12 mouse cellular contexts compared by ENCODE assay signal in the genomic region with DNA sequence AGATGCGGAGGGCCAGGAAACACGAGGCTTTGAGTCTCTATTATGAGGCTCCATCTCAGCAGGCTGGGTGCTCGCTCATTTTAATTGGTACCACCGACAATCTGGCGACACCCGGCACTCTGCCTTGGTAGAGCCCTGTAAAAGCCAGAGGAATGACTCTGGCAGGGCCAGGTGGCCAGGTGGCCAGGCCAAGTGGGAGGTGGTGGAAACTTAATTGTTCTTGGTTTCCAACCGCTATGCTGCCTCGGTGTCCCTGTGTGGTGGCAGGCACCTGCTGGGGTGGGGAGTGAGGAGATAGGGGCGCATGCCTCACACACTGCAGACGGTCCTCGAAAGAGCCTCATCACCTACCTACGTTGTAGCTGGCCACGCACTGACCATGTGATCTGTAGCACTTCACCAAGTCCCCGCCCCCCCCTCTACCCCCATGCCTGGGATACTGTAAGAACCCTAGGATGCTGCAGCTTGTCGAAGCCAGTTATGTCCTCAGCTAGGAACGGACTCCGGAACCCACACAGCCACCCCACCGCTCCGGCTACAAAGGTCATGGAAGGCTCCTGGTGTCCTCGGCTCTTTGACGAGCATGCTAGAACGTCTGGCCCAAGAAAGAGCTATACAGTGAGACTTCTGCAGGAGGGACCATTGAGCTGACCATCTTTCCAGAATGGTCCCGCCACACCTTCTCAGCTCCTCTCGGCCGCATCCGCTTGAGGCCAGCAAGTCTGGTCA. TPM values are rescaled to one million over a fixed set of nuclear protein-coding genes. Genes with fewer than 3 reads are reported as not detected.
DNase-seq lines count a peak whose midpoint lies in the region; ATAC-seq and TF ChIP-seq lines count a peak whose summit lies in the region.
"Had no signal": no experiment of that assay in that cellular context is flagged by ENCODE, and none has a peak within 500 bp of the region (broad histone marks: within the 10 kb centered on the region; RNA-seq: fewer than 3 reads in every experiment).

No protein-coding gene starts in this region.

- H3K79me2 ChIP-seq in heart, adult 2 months (replicated peaks; ENCODE audit: control insufficient read depth, insufficient read depth, low read length), result no peaks in the 10 kb centered on the region
- no peaks in the 10 kb centered on the region for H3K79me2 ChIP-seq in CH12.LX (replicated peaks; ENCODE audit: control insufficient read depth, extremely low read depth, insufficient read depth, poor library complexity, severe bottlenecking)

- peaks cover 6% of the 10 kb centered on the region for H3K9me3 ChIP-seq in CH12.LX (replicated peaks; ENCODE audit: low read length)
- no peaks in the 10 kb centered on the region for H3K9me3 ChIP-seq in forebrain, embryonic 13.5 days (replicated peaks)
- no peaks in the 10 kb centered on the region for H3K9me3 ChIP-seq in liver, embryonic 16.5 days (replicated peaks; ENCODE audit: control insufficient read depth, low read length)

- intact Hi-C loops in heart, adult 2 months (cut with DNase I), result no loop called here
- intact Hi-C loops in heart, postnatal 10 days (cut with DNase I), result no loop called here

- no peaks in the 10 kb centered on the region for H3K27me3 ChIP-seq in heart, adult 2 months (ENCODE audit: control insufficient read depth, insufficient read depth, low read length)
- H3K27me3 ChIP-seq in CH12.LX (replicated peaks), result no peaks in the 10 kb centered on the region
- H3K27me3 ChIP-seq in forebrain, embryonic 13.5 days, result no peaks in the 10 kb centered on the region
- no peaks in the 10 kb centered on the region for H3K27me3 ChIP-seq in liver, embryonic 16.5 days (ENCODE audit: control insufficient read depth, insufficient read depth, low read depth, low read length)

- peaks cover 15% of the 10 kb centered on the region for H3K4me1 ChIP-seq in heart, adult 2 months (ENCODE audit: control insufficient read depth, insufficient read depth, low read length)
- peaks cover 32 to 64% of the 10 kb centered on the region in 2 experiments for H3K4me1 ChIP-seq in CH12.LX (ENCODE audit: control insufficient read depth in 1 of 2, insufficient read depth in 2 of 2)
- peaks cover 32% of the 10 kb centered on the region for H3K4me1 ChIP-seq in forebrain, embryonic 13.5 days
- H3K4me1 ChIP-seq in liver, embryonic 16.5 days (ENCODE audit: control insufficient read depth, low read depth, low read length), result peaks cover 46% of the 10 kb centered on the region

- peak; percentile 50; the same call in 1 of the 2 replicates for ATAC-seq in forebrain, embryonic 13.5 days
- no peak for ATAC-seq in liver, embryonic 16.5 days (ENCODE audit: low read depth)
- ATAC-seq in inflammation-experienced regulatory T-cells, adult 6 months, result no peak

- no peak overlapping the region for H3K4me3 ChIP-seq in heart, adult 2 months
- H3K4me3 ChIP-seq in CH12.LX (replicated peaks in 1 of 3; ENCODE audit: low read depth in 2 of 3, low read length in 2 of 3, poor library complexity in 1 of 3), result no peak overlapping the region
- H3K4me3 ChIP-seq in forebrain, embryonic 13.5 days, result no peak overlapping the region
- no peak overlapping the region for H3K4me3 ChIP-seq in liver, embryonic 16.5 days (ENCODE audit: low read depth, low read length)
- H3K4me3 ChIP-seq: left cerebral cortex, adult 2 months had no signal

- H3K4me2 ChIP-seq in CH12.LX (ENCODE audit: insufficient read depth, low read depth, poor library complexity, severe bottlenecking), result peak overlapping the region; percentile 68
- H3K4me2 ChIP-seq in forebrain, embryonic 13.5 days, result no peak overlapping the region
- no peak overlapping the region for H3K4me2 ChIP-seq in liver, embryonic 16.5 days (ENCODE audit: low read depth, low read length)

- DNase-seq in heart, adult 2 months, result no peak
- no peak for DNase-seq in heart, postnatal 10 days
- DNase-seq in CH12.LX (ENCODE audit: extremely low read depth), result no peak
- DNase-seq in left cerebral cortex, adult 18-20 months (ENCODE audit: low spot score in 2 of 2), result no peak
- DNase-seq in layer of hippocampus, postnatal 36 days, result no peak
- DNase-seq: right cerebral cortex, postnatal 25 days had no signal

- no peak for TF ChIP-seq EP300 in heart, adult 2 months (IDR thresholded peaks at IDR 0.05; ENCODE audit: insufficient read depth, low read depth, low read length)
- TF ChIP-seq EP300 in CH12.LX (IDR thresholded peaks at IDR 0.05; ENCODE audit: low read length), result no peak

- 89% methylated on average over 26 of the region's 26 CpGs for WGBS in heart, adult 2 months
- WGBS in forebrain, embryonic 13.5 days, result 81% methylated on average over 26 of the region's 26 CpGs
- WGBS in liver, embryonic 16.5 days (ENCODE audit: insufficient replicate concordance), result 84% methylated on average over 26 of the region's 26 CpGs

- dilution Hi-C loops in CH12.LX (cut with MboI; ENCODE audit: extremely low pct_ligation_motif_present, extremely low pct_unique_long_range_greater_than_20kb, low sequenced_read_pairs), result no loop called here

- TF ChIP-seq POLR2A in heart, adult 2 months (IDR thresholded peaks at IDR 0.05; ENCODE audit: insufficient read depth, low read depth, low read length), result no peak
- TF ChIP-seq POLR2A in CH12.LX (IDR thresholded peaks at IDR 0.05; ENCODE audit: low read depth, low read length), result no peak

- no peak for TF ChIP-seq CTCF in heart, adult 2 months (IDR thresholded peaks at IDR 0.05)
- no peak for TF ChIP-seq CTCF in CH12.LX (conservative IDR thresholded peaks at IDR 0.05 in 1 of 2, IDR thresholded peaks at IDR 0.05 in 1 of 2; ENCODE audit: low read depth in 2 of 2, low read length in 2 of 2)

- H3K36me3 ChIP-seq in heart, adult 2 months (ENCODE audit: control insufficient read depth, insufficient read depth, low read length), result no peaks in the 10 kb centered on the region
- peaks cover 0 to 21% of the 10 kb centered on the region in 2 experiments for H3K36me3 ChIP-seq in CH12.LX (replicated peaks in 1 of 2; ENCODE audit: control insufficient read depth in 1 of 2, insufficient read depth in 1 of 2, low read length in 1 of 2)
- H3K36me3 ChIP-seq in forebrain, embryonic 13.5 days (ENCODE audit: poor library complexity, severe bottlenecking), result peaks cover 33% of the 10 kb centered on the region
- H3K36me3 ChIP-seq in liver, embryonic 16.5 days (ENCODE audit: control insufficient read depth, insufficient read depth), result peaks cover 42% of the 10 kb centered on the region

- H3K9ac ChIP-seq in heart, adult 2 months (ENCODE audit: low read depth, low read length), result no peak overlapping the region
- no peak overlapping the region for H3K9ac ChIP-seq in CH12.LX (ENCODE audit: insufficient read depth, low read depth)
- H3K9ac ChIP-seq in forebrain, embryonic 13.5 days, result no peak overlapping the region
- H3K9ac ChIP-seq in liver, embryonic 16.5 days (ENCODE audit: low read depth, low read length), result no peak overlapping the region

- TF ChIP-seq RAD21 in CH12.LX (IDR thresholded peaks at IDR 0.05; ENCODE audit: low read depth, low read length), result no peak

- in situ Hi-C loops in CH12.LX (cut with MboI; ENCODE audit: low pct_ligation_motif_present, low pct_unique_long_range_greater_than_20kb, low sequenced_read_pairs), result no loop called here

- peak overlapping the region; percentile 75 for H3K27ac ChIP-seq in heart, adult 2 months
- H3K27ac ChIP-seq in CH12.LX (ENCODE audit: insufficient read depth, low read depth), result no peak overlapping the region
- H3K27ac ChIP-seq in forebrain, embryonic 13.5 days, result peak overlapping the region; percentile 66; the same call in 1 of the 2 replicates
- H3K27ac ChIP-seq in liver, embryonic 16.5 days (ENCODE audit: low read length), result peak overlapping the region; percentile 99; the same call in 1 of the 2 replicates
- H3K27ac ChIP-seq: left cerebral cortex, adult 2 months had no signal

RNA-seq across cellular contexts. Expression of a gene that starts 8.4 kb away (rescaled TPM):
- total RNA-seq in heart, adult 2 months (2021), result 10 to 100 TPM; 30.7 to 35.1 TPM
- polyA plus RNA-seq in heart, adult 2 months (2012; rRNA removed), result 53.7 and 59.7 TPM in 2 replicates
- 10 to 100 TPM; 33.0 to 38.7 TPM for total RNA-seq in heart, postnatal 10 days (2021)
- total RNA-seq in CH12.LX (2012; rRNA removed) (1.9 and 2.2 TPM in 2 replicates), CH12.LX (2014; rRNA removed) (0.90 and 1.0 TPM in 2 replicates)
- polyA plus RNA-seq in CH12.LX (2012; ENCODE audit: insufficient read length, low read depth), result 4.2 and 5.4 TPM in 2 replicates
- polyA plus RNA-seq in forebrain, embryonic 13.5 days (2015; fragmentation: Nextera tagmentation; extraction: Ambion mirVana), result 14.8 and 15.8 TPM in 2 replicates
- 21.5 and 24.2 TPM in 2 replicates for polyA plus RNA-seq in liver, embryonic 16.5 days (2015; fragmentation: Nextera tagmentation; extraction: Ambion mirVana)
- polyA plus RNA-seq in inflammation-experienced regulatory T-cells, adult 6 months (2017; shearing (Covaris generic)), result 10 to 100 TPM in 2 of 3 experiments, 1 to 10 TPM in 1; 6.4 to 15.8 (median 12.6) TPM
- 10 to 100 TPM; 34.9 to 35.8 TPM for total RNA-seq in left cerebral cortex, adult 18-20 months (2021)
- 10 to 100 TPM; 35.0 to 36.4 TPM for total RNA-seq in layer of hippocampus, postnatal 36 days (2021)

RNA-seq across cellular contexts. Expression of a gene that starts 8.8 kb away (rescaled TPM):
- total RNA-seq in heart, adult 2 months (2021), result not detected
- polyA plus RNA-seq in heart, adult 2 months (2012; rRNA removed), result 0.14 and 0.20 TPM in 2 replicates
- total RNA-seq in heart, postnatal 10 days (2021), result under 1 TPM in 1 of 2 experiments, not detected in 1; 0.17 TPM
- total RNA-seq in CH12.LX (2012; rRNA removed) (0.25 and 0.59 TPM in 2 replicates), CH12.LX (2014; rRNA removed) (not detected in 2 replicates)
- 0.35 and 0.77 TPM in 2 replicates for polyA plus RNA-seq in CH12.LX (2012; ENCODE audit: insufficient read length, low read depth)
- 1.1 and 2.3 TPM in 2 replicates for polyA plus RNA-seq in forebrain, embryonic 13.5 days (2015; fragmentation: Nextera tagmentation; extraction: Ambion mirVana)
- polyA plus RNA-seq in liver, embryonic 16.5 days (2015; fragmentation: Nextera tagmentation; extraction: Ambion mirVana), result 1.2 TPM in 2 replicates
- under 1 TPM in 1 of 3 experiments, not detected in 2; 0.91 TPM for polyA plus RNA-seq in inflammation-experienced regulatory T-cells, adult 6 months (2017; shearing (Covaris generic))
- total RNA-seq in left cerebral cortex, adult 18-20 months (2021), result 1 to 10 TPM in 1 of 2 experiments, under 1 TPM in 1; 0.70 to 1.3 TPM
- 1 to 10 TPM in 1 of 2 experiments, under 1 TPM in 1; 0.35 to 1.2 TPM for total RNA-seq in layer of hippocampus, postnatal 36 days (2021)

RNA-seq across cellular contexts. Expression of a gene that starts 32.3 kb away (rescaled TPM):
- total RNA-seq in heart, adult 2 months (2021), result 10 to 100 TPM; 14.2 to 16.0 TPM
- 15.3 and 21.7 TPM in 2 replicates for polyA plus RNA-seq in heart, adult 2 months (2012; rRNA removed)
- 10 to 100 TPM; 12.7 to 13.1 TPM for total RNA-seq in heart, postnatal 10 days (2021)
- total RNA-seq in CH12.LX (2012; rRNA removed) (6.3 and 7.3 TPM in 2 replicates), CH12.LX (2014; rRNA removed) (6.2 and 7.3 TPM in 2 replicates)
- 10.2 and 10.8 TPM in 2 replicates for polyA plus RNA-seq in CH12.LX (2012; ENCODE audit: insufficient read length, low read depth)
- 19.0 TPM in 2 replicates for polyA plus RNA-seq in forebrain, embryonic 13.5 days (2015; fragmentation: Nextera tagmentation; extraction: Ambion mirVana)
- 3.6 and 3.7 TPM in 2 replicates for polyA plus RNA-seq in liver, embryonic 16.5 days (2015; fragmentation: Nextera tagmentation; extraction: Ambion mirVana)
- 1 to 10 TPM; 2.1 to 3.5 (median 3.2) TPM for polyA plus RNA-seq in inflammation-experienced regulatory T-cells, adult 6 months (2017; shearing (Covaris generic))
- 10 to 100 TPM; 28.7 to 31.0 TPM for total RNA-seq in left cerebral cortex, adult 18-20 months (2021)
- 10 to 100 TPM; 29.1 to 29.6 TPM for total RNA-seq in layer of hippocampus, postnatal 36 days (2021)

RNA-seq across cellular contexts. Expression of a gene that starts 32.5 kb away (rescaled TPM):
- 10 to 100 TPM; 21.4 to 22.5 TPM for total RNA-seq in heart, adult 2 months (2021)
- polyA plus RNA-seq in heart, adult 2 months (2012; rRNA removed), result 16.2 and 18.2 TPM in 2 replicates
- 10 to 100 TPM; 27.1 to 28.3 TPM for total RNA-seq in heart, postnatal 10 days (2021)
- total RNA-seq in CH12.LX (2012; rRNA removed) (83.6 and 93.6 TPM in 2 replicates), CH12.LX (2014; rRNA removed) (56.6 and 63.7 TPM in 2 replicates)
- polyA plus RNA-seq in CH12.LX (2012; ENCODE audit: insufficient read length, low read depth), result 91.8 and 96.8 TPM in 2 replicates
- 45.3 and 48.0 TPM in 2 replicates for polyA plus RNA-seq in forebrain, embryonic 13.5 days (2015; fragmentation: Nextera tagmentation; extraction: Ambion mirVana)
- polyA plus RNA-seq in liver, embryonic 16.5 days (2015; fragmentation: Nextera tagmentation; extraction: Ambion mirVana), result 14.7 and 16.1 TPM in 2 replicates
- polyA plus RNA-seq in inflammation-experienced regulatory T-cells, adult 6 months (2017; shearing (Covaris generic)), result 10 to 100 TPM; 13.0 to 21.1 (median 13.4) TPM
- 10 to 100 TPM; 34.0 to 41.6 TPM for total RNA-seq in left cerebral cortex, adult 18-20 months (2021)
- total RNA-seq in layer of hippocampus, postnatal 36 days (2021), result 10 to 100 TPM; 34.4 to 39.5 TPM

RNA-seq across cellular contexts. Expression of a gene that starts 54.0 kb away (rescaled TPM):
- total RNA-seq in heart, adult 2 months (2021), result not detected
- 0.16 TPM in 1 of 2 replicates, not detected in the other for polyA plus RNA-seq in heart, adult 2 months (2012; rRNA removed)
- total RNA-seq in heart, postnatal 10 days (2021), result not detected
- total RNA-seq in CH12.LX (2012; rRNA removed) (not detected in 2 replicates), CH12.LX (2014; rRNA removed) (not detected in 2 replicates)
- polyA plus RNA-seq in CH12.LX (2012; ENCODE audit: insufficient read length, low read depth), result 0.26 TPM in 1 of 2 replicates, not detected in the other
- 0.65 TPM in 1 of 2 replicates, not detected in the other for polyA plus RNA-seq in forebrain, embryonic 13.5 days (2015; fragmentation: Nextera tagmentation; extraction: Ambion mirVana)
- polyA plus RNA-seq in liver, embryonic 16.5 days (2015; fragmentation: Nextera tagmentation; extraction: Ambion mirVana), result not detected in 2 replicates
- not detected for polyA plus RNA-seq in inflammation-experienced regulatory T-cells, adult 6 months (2017; shearing (Covaris generic))
- not detected for total RNA-seq in left cerebral cortex, adult 18-20 months (2021)
- under 1 TPM in 1 of 2 experiments, not detected in 1; 0.77 TPM for total RNA-seq in layer of hippocampus, postnatal 36 days (2021)
- polyA plus RNA-seq: C2C12; erythroblast, embryonic 14.5 days had no signal

Comparison
In these comparisons a context has a peak if more than half of its experiments do, and no peak if none do; other contexts are left out.
1. RNA of a gene that starts 8.4 kb away (total RNA-seq): 33.0 to 38.7 TPM in heart, postnatal 10 days, 35.0 to 36.4 TPM in layer of hippocampus, postnatal 36 days, 34.9 to 35.8 TPM in left cerebral cortex, adult 18-20 months and 30.7 to 35.1 TPM in heart, adult 2 months; 0.90 to 2.2 TPM in CH12.LX; every median in the first group is over 10 times any median in the second.